ENCODE assay signal across 9 mouse cellular contexts in genomic region chr1:181393250-181394149, GRCm38 (mm10). TPM values are rescaled to one million over a fixed set of nuclear protein-coding genes. Genes with fewer than 3 reads are reported as not detected.
A peak's percentile ranks its signal among the peaks of the same experiment; 100 is the strongest.
DNase-seq lines count a peak whose midpoint lies in the region; ATAC-seq and TF ChIP-seq lines count a peak whose summit lies in the region.
"Had no signal": no experiment of that assay in that cellular context is flagged by ENCODE, and none has a peak within 500 bp of the region (broad histone marks: within the 10 kb centered on the region; RNA-seq: fewer than 3 reads in every experiment).

No protein-coding gene starts in this region.

- no peak for TF ChIP-seq POLR2A in cerebellum, adult 2 months (IDR thresholded peaks at IDR 0.05; ENCODE audit: borderline replicate concordance, insufficient read depth, low read length)

- WGBS in cerebellum, adult 2 months = 19% methylated on average over 6 of the region's 6 CpGs

- CTCF ChIA-PET in Patski (lab: Charles Lee) = interaction anchor here (1.6 to 1.8 kb wide), 2 partner anchors 10 to 150 kb away, joined by 8 to 11 read pairs; no protein-coding TSS in a partner anchor

- peaks cover 5% of the 10 kb centered on the region for H3K27me3 ChIP-seq in Patski
- H3K27me3 ChIP-seq in cerebellum, adult 2 months (ENCODE audit: control insufficient read depth, insufficient read depth, low read length) = no peaks in the 10 kb centered on the region
- H3K27me3 ChIP-seq: midbrain, embryonic 12.5 days had no signal

- peak; percentile 71 for TF ChIP-seq CTCF in Patski (IDR thresholded peaks at IDR 0.05)
- peak; percentile 56 for TF ChIP-seq CTCF in cerebellum, adult 2 months (IDR thresholded peaks at IDR 0.05; ENCODE audit: borderline replicate concordance, insufficient read depth, low read depth, low read length)
- TF ChIP-seq CTCF in layer of hippocampus, adult 2 months (conservative IDR thresholded peaks at IDR 0.05) = peak; percentile 64

- no peak for DNase-seq in Patski (ENCODE audit: low read depth, low spot score)
- peak; percentile 96 to 97 for DNase-seq in cerebellum, adult 2 months
- peak; percentile 45 to 56 for DNase-seq in frontal cortex, postnatal 25 days (ENCODE audit: low spot score in 2 of 2)
- peak; percentile 63 to 76 for DNase-seq in layer of hippocampus, adult 2 months (ENCODE audit: low spot score in 2 of 2)
- DNase-seq in lung, postnatal 14 days = peak; percentile 71
- peak; percentile 56 to 68 for DNase-seq in right cerebral cortex, postnatal 36 days (ENCODE audit: low spot score in 2 of 2)
- no peak for DNase-seq in thymus, postnatal 14 days

- H3K27ac ChIP-seq in cerebellum, adult 2 months (ENCODE audit: insufficient read depth, low read length) = no peak overlapping the region
- H3K27ac ChIP-seq in layer of hippocampus, adult 2 months = peak overlapping the region; percentile 70
- H3K27ac ChIP-seq: midbrain, embryonic 12.5 days had no signal

- in situ Hi-C loops in Patski (cut with MboI; ENCODE audit: low pct_unique_long_range_greater_than_20kb) = loop anchor here (5.0 kb wide), 1 partner anchor 149 kb away; no protein-coding TSS in a partner anchor

- H3K4me3 ChIP-seq in cerebellum, adult 2 months (replicated peaks; ENCODE audit: insufficient read depth, low read depth, low read length) = no peak overlapping the region
- no peak overlapping the region for H3K4me3 ChIP-seq in layer of hippocampus, adult 2 months
- H3K4me3 ChIP-seq: midbrain, embryonic 12.5 days had no signal

- ATAC-seq in Patski = peak; percentile 52
- peak; percentile 22 to 52; a peak in 2 of 4 replicates for ATAC-seq in hematopoietic stem cell, adult 5-6 weeks (replicated peaks in 1 of 2; ENCODE audit: insufficient read depth in 1 of 2, low FRiP score in 2 of 2, low TSS enrichment in 1 of 2, low read depth in 1 of 2, poor library complexity in 2 of 2, severe bottlenecking in 2 of 2)

- POLR2A ChIA-PET in Patski (lab: Charles Lee) = no interaction called here

- H3K4me1 ChIP-seq in cerebellum, adult 2 months (ENCODE audit: control insufficient read depth, insufficient read depth, low read length) = peaks cover 13% of the 10 kb centered on the region; the same call in 1 of the 2 replicates

RNA-seq across cellular contexts. Expression of gene Cnih3, which starts 41.1 kb away (rescaled TPM):
- 0.03 TPM for polyA plus RNA-seq in Patski (2021)
- polyA plus RNA-seq in cerebellum, adult 2 months (2012; rRNA removed) = 5.1 and 6.9 TPM in 2 replicates
- total RNA-seq in hematopoietic stem cell, adult 5-6 weeks (2017) = not detected in 2 replicates
- 10 to 100 TPM; 68.5 to 71.3 TPM for total RNA-seq in layer of hippocampus, adult 2 months (2021)

Comparison
In these comparisons a context has a peak if more than half of its experiments do, and no peak if none do; other contexts are left out.
1. DNase-seq: peak in cerebellum, adult 2 months (2 of 2), frontal cortex, postnatal 25 days (2 of 2), layer of hippocampus, adult 2 months (2 of 2), lung, postnatal 14 days (single experiment) and right cerebral cortex, postnatal 36 days (2 of 2); none in Patski (single experiment) and thymus, postnatal 14 days (single experiment).
2. RNA of gene Cnih3, which starts 41.1 kb away (total RNA-seq): 68.5 to 71.3 TPM in layer of hippocampus, adult 2 months; not detected in hematopoietic stem cell, adult 5-6 weeks; every median in the first group is over 10 times any median in the second.
3. Peak in every context shown above with its lines, with median percentiles within 50 percentile points of each other: CTCF ChIP-seq.